Comparison of ENCODE assay signal across 16 mouse cellular contexts in genomic region chr14:30608176-30608575, GRCm38 (mm10). TPM values are rescaled to one million over a fixed set of nuclear protein-coding genes. Genes with fewer than 3 reads are reported as not detected.
DNase-seq lines count a peak whose midpoint lies in the region; TF ChIP-seq lines count a peak whose summit lies in the region.
"Had no signal": no experiment of that assay in that cellular context is flagged by ENCODE, and none has a peak within 500 bp of the region (broad histone marks: within the 10 kb centered on the region; RNA-seq: fewer than 3 reads in every experiment).

No protein-coding gene starts in this region.

- H3K9me3 ChIP-seq in E14TG2a.4 (ENCODE audit: low read length), result no peaks in the 10 kb centered on the region
- H3K9me3 ChIP-seq: embryonic facial prominence, embryonic 12.5 days; hindbrain, embryonic 10.5 days; kidney, embryonic 15.5 days; liver, embryonic 15.5 days; neural tube, embryonic 13.5 days had no signal

- WGBS in heart, adult 2 months, result 87% methylated on average over 6 of the region's 6 CpGs

- TF ChIP-seq POLR2A in heart, adult 2 months (IDR thresholded peaks at IDR 0.05; ENCODE audit: insufficient read depth, low read depth, low read length), result no peak

- no peak overlapping the region for H3K9ac ChIP-seq in heart, adult 2 months (ENCODE audit: low read depth, low read length)
- H3K9ac ChIP-seq: embryonic facial prominence, embryonic 12.5 days; kidney, embryonic 15.5 days; liver, embryonic 15.5 days; neural tube, embryonic 13.5 days had no signal

- H3K79me2 ChIP-seq in heart, adult 2 months (replicated peaks; ENCODE audit: control insufficient read depth, insufficient read depth, low read length), result no peaks in the 10 kb centered on the region

- no peak overlapping the region for H3K27ac ChIP-seq in heart, adult 2 months
- H3K27ac ChIP-seq: embryonic facial prominence, embryonic 12.5 days; hindbrain, embryonic 10.5 days; hindbrain, postnatal 0 days; kidney, embryonic 15.5 days; liver, embryonic 15.5 days; neural tube, embryonic 13.5 days had no signal

- H3K4me1 ChIP-seq in E14TG2a.4 (replicated peaks; ENCODE audit: low read depth, low read length), result peaks cover 59% of the 10 kb centered on the region
- H3K4me1 ChIP-seq in heart, adult 2 months (ENCODE audit: control insufficient read depth, insufficient read depth, low read length), result peaks cover 5% of the 10 kb centered on the region
- H3K4me1 ChIP-seq: embryonic facial prominence, embryonic 12.5 days had no signal

- intact Hi-C loops in heart, adult 2 months (cut with DNase I), result no loop called here

- H3K27me3 ChIP-seq in E14TG2a.4 (ENCODE audit: insufficient read depth, low read length), result no peaks in the 10 kb centered on the region
- H3K27me3 ChIP-seq in heart, adult 2 months (ENCODE audit: control insufficient read depth, insufficient read depth, low read length), result no peaks in the 10 kb centered on the region
- H3K27me3 ChIP-seq: embryonic facial prominence, embryonic 12.5 days; kidney, embryonic 15.5 days; liver, embryonic 15.5 days; neural tube, embryonic 13.5 days had no signal

- no peak for TF ChIP-seq CTCF in E14TG2a.4 (conservative IDR thresholded peaks at IDR 0.05; ENCODE audit: low read length)
- TF ChIP-seq CTCF in heart, adult 2 months (IDR thresholded peaks at IDR 0.05), result no peak

- H3K4me3 ChIP-seq in E14TG2a.4 (replicated peaks; ENCODE audit: low read length), result 0 out of 2 replicates have a peak overlapping the region, but pooled peaks have one; percentile 10
- no peak overlapping the region for H3K4me3 ChIP-seq in heart, adult 2 months
- H3K4me3 ChIP-seq: embryonic facial prominence, embryonic 12.5 days; hindbrain, embryonic 10.5 days; kidney, embryonic 15.5 days; liver, embryonic 15.5 days; neural tube, embryonic 13.5 days had no signal

- no peak for TF ChIP-seq EP300 in heart, adult 2 months (IDR thresholded peaks at IDR 0.05; ENCODE audit: insufficient read depth, low read depth, low read length)

- H3K36me3 ChIP-seq in E14TG2a.4 (ENCODE audit: insufficient read depth, low read length), result peaks cover 33% of the 10 kb centered on the region
- no peaks in the 10 kb centered on the region for H3K36me3 ChIP-seq in heart, adult 2 months (ENCODE audit: control insufficient read depth, insufficient read depth, low read length)
- H3K36me3 ChIP-seq: neural tube, embryonic 13.5 days had no signal

- DNase-seq in lung, postnatal 36 days, result peak; percentile 54
- no peak for DNase-seq in lung, postnatal 10 days
- DNase-seq in B cell, adult 2 months, result peak; percentile 66 to 72
- DNase-seq in spleen, postnatal 36 days (ENCODE audit: low spot score in 2 of 2), result peak; percentile 72 to 74
- DNase-seq in heart, adult 2 months, result no peak
- DNase-seq in adrenal gland, postnatal 25 days, result no peak
- DNase-seq: gastrocnemius, postnatal 36 days; midbrain, embryonic 14.5 days; right cerebral cortex, adult 18-20 months had no signal

RNA-seq across cellular contexts. Expression of gene Prkcd, which starts 17.8 kb away (rescaled TPM):
- total RNA-seq in heart, adult 2 months (2021), result 10 to 100 TPM; 10.4 to 12.6 TPM
- 31.5 and 31.7 TPM in 2 replicates for polyA plus RNA-seq in heart, adult 2 months (2012; rRNA removed)
- 210 and 237 TPM in 2 replicates for total RNA-seq in adrenal gland, postnatal 25 days (2021)

RNA-seq across cellular contexts. Expression of gene Rft1, which starts 46.0 kb away (rescaled TPM):
- total RNA-seq in heart, adult 2 months (2021), result 1 to 10 TPM; 6.1 to 8.1 TPM
- polyA plus RNA-seq in heart, adult 2 months (2012; rRNA removed), result 8.8 and 13.0 TPM in 2 replicates
- 23.7 and 32.8 TPM in 2 replicates for total RNA-seq in adrenal gland, postnatal 25 days (2021)

Comparison
In these comparisons a context has a peak if more than half of its experiments do, and no peak if none do; other contexts are left out.
1. DNase-seq: peak in lung, postnatal 36 days (single experiment), B cell, adult 2 months (2 of 2) and spleen, postnatal 36 days (2 of 2); none in lung, postnatal 10 days (single experiment), heart, adult 2 months (0 of 2) and adrenal gland, postnatal 25 days (single experiment).
2. RNA of gene Prkcd, which starts 17.8 kb away (total RNA-seq): 210 to 237 TPM in adrenal gland, postnatal 25 days; 10.4 to 12.6 TPM in heart, adult 2 months; every median in the first group is over 10 times any median in the second.